Mouse (Mus musculus) heart, embryonic 10.5 days (tissue): ENCODE data around the gene Mmab. TPM values are rescaled to one million over a fixed set of nuclear protein-coding genes. Genes with fewer than 3 reads are reported as not detected.
A peak's percentile ranks its signal among the peaks of the same experiment; 100 is the strongest.

Experiments
- DNase-seq: peaks from one replicate; pipeline ENCODE4 v3.0.0-alpha.2; 2017; ENCODE audit warnings: low spot score
- H3K27ac ChIP-seq: fragments of 300-500 bp; sonication (generic); 2 replicates; pipeline ENCODE4 v1.5.1; 2016; ENCODE audit warnings: mild to moderate bottlenecking
- H3K27me3 ChIP-seq: fragments of 300-500 bp; sonication (generic); 2 replicates; pipeline ENCODE4 v1.6.1; 2016; ENCODE audit warnings: mild to moderate bottlenecking; ENCODE audit not compliant: poor library complexity, insufficient read depth, severe bottlenecking
- H3K36me3 ChIP-seq: fragments of 300-500 bp; sonication (generic); 2 replicates; pipeline ENCODE4 v1.6.1; 2016; ENCODE audit warnings: mild to moderate bottlenecking, moderate library complexity
- H3K4me1 ChIP-seq: fragments of 300-500 bp; sonication (generic); 2 replicates; pipeline ENCODE4 v1.6.1; 2016; ENCODE audit warnings: mild to moderate bottlenecking
- H3K4me3 ChIP-seq: fragments of 300-500 bp; sonication (generic); 2 replicates; pipeline ENCODE4 v1.5.1; 2016; ENCODE audit warnings: mild to moderate bottlenecking, moderate library complexity
- H3K9me3 ChIP-seq: fragments of 300-500 bp; sonication (generic); 2 replicates; pipeline ENCODE4 v1.6.1; 2016; ENCODE audit warnings: mild to moderate bottlenecking, moderate library complexity
- WGBS: fragments of 180-500 bp; shearing (Covaris S2); methylation state at CpG from one replicate; pipeline ENCODE4 v1.1.7; 2016; 5-methylcytosine and 5-hydroxymethylcytosine counted together
- polyA plus RNA-seq: library from polyadenylated mRNA; unstranded; fragments of >200 nt; fragmentation: Nextera tagmentation; extraction: Ambion mirVana; gene quantifications from 2 replicates; pipeline ENCODE4 v1.2.1, GENCODE M21; 2016

Gene Mmab
- 28.5 and 34.5 TPM in 2 replicates for polyA plus RNA-seq

DNA sequence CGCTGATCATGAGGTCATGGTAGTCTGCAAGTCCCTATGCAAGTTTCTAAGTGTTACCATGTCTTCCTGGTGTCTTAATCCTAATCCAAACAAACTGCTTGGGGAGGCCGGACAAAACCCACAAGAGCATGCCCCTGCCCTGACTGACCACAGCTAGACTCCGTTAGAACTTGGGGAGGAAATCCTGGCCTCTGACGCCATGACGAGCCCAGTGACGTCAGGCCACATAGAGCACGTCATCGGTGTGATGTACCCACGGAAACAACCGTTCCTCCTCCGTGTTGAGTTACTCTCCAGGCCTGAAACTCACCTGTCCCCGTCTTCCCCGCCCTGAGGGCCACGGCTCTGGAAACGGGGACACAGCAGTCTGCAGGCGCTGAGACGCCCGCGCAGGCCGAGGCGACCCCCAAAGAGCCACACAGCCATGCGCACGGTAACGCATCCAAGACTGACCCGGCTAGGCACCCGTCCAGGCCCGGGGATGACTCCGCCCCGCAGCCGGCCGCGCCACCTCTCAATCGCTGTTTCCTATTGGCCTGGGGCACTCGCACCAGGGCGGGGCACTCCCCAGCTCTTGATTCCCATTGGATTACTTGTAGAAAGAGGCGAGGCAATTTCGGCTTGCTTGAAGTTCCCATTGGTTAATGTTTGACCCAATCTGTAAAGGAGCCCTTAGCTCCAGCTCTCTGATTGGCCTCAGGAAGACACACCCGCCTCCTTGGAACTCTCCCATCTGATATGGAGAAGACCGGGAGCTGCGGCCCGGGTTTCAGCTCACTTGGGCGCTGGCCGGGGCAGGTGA is at the start of gene Mmab, which contains the start of gene Mvk:
Gene Mmab, minus strand, starts transcription at position 495 of the 802 bp plus-strand sequence.
Gene Mvk, plus strand, starts transcription at position 704 of the 802 bp plus-strand sequence.
- peak within 1 kb of the TSS; percentile 95 for H3K27ac ChIP-seq
- 3% methylated on average over 43 of the region's 43 CpGs for WGBS
- no peaks in the 10 kb centered on the region for H3K27me3 ChIP-seq
- DNase-seq = peak; percentile 99
- no peaks in the 10 kb centered on the region for H3K9me3 ChIP-seq
- H3K4me3 ChIP-seq = peak within 1 kb of the TSS; percentile 80
- peaks cover 33% of the 10 kb centered on the region for H3K36me3 ChIP-seq
- peaks cover 16% of the 10 kb centered on the region for H3K4me1 ChIP-seq

DNA sequence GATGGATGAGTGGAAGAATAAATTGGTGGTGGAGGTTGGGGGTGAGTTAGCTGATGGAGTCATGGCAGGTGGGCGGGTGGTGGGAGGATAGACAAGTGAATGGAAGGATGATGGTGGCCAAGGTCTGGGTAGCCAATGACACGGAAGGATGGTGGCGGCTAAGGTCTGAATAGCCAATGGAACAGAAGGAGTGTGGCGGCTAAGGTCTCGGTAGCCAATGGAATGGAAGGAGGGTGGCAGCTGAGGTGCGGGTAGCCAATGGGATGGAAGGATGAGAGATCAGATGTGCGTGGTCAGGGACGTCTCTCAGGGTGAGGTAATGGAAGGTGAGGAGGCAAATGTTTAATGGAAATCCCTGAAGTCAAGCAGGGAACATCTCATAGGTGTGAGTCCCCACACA is 46.4 kb upstream of the Mmab start:
- no peak overlapping the region for H3K27ac ChIP-seq
- H3K9me3 ChIP-seq = no peaks in the 10 kb centered on the region; the same call in 1 of the 2 replicates
- WGBS = 85% methylated on average over 8 of the region's 8 CpGs
- no peaks in the 10 kb centered on the region for H3K27me3 ChIP-seq
- no peak for DNase-seq
- H3K4me1 ChIP-seq = 0 out of 2 replicates have a peak, but pooled peaks cover 6% of the 10 kb centered on the region
- no peak overlapping the region for H3K4me3 ChIP-seq
- H3K36me3 ChIP-seq = no peaks in the 10 kb centered on the region

DNA sequence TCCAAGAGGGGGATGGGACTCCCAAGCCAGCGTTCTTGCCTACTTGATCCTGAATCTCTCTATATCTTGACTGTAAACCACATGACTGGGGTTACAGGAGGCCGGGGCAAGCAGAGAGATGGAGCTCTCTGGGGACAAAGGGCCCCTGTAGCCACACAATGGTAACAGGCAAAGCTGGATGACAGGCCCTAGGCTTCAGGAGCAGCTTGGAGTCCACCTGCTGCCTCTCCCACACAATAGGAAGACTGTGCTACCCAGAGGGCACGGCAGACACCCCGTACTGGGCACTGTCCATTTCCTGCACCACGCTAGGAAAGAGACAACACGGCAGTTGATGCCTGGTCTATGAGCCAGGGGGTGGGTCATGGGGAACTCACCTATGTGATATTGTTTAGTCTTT is 45.7 kb upstream of the Mmab start:
- WGBS = 85% methylated on average over 6 of the region's 6 CpGs
- DNase-seq = no peak
- 0 out of 2 replicates have a peak, but pooled peaks cover 6% of the 10 kb centered on the region for H3K4me1 ChIP-seq
- no peaks in the 10 kb centered on the region for H3K36me3 ChIP-seq
- no peak overlapping the region for H3K27ac ChIP-seq
- no peak overlapping the region for H3K4me3 ChIP-seq
- no peaks in the 10 kb centered on the region; the same call in 1 of the 2 replicates for H3K9me3 ChIP-seq
- H3K27me3 ChIP-seq = no peaks in the 10 kb centered on the region

DNA sequence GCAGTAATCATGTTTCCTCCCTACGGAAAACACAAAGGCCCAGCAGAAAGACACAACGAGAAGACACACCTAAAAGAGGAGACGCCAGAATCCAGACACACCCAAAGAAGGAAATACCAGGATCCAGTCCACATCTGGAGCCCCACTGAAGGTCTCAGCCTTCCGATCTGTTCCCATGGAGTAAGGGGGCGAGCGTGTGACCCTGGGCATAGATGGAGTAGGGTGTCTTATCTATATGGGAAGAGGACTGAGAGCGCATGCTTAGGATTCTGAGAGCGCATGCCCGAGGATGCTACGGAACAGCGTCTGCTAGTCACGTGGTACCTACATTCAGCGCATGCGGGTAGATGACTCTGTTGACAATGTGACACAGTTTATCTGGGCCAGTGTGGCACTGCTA is 41.8 kb upstream of the Mmab start:
- DNase-seq = no peak
- H3K4me1 ChIP-seq = 0 out of 2 replicates have a peak, but pooled peaks cover 12% of the 10 kb centered on the region
- no peaks in the 10 kb centered on the region for H3K36me3 ChIP-seq
- H3K27ac ChIP-seq = no peak overlapping the region
- no peaks in the 10 kb centered on the region for H3K9me3 ChIP-seq
- H3K4me3 ChIP-seq = no peak overlapping the region
- 73% methylated on average over 14 of the region's 14 CpGs for WGBS
- H3K27me3 ChIP-seq = no peaks in the 10 kb centered on the region

DNA sequence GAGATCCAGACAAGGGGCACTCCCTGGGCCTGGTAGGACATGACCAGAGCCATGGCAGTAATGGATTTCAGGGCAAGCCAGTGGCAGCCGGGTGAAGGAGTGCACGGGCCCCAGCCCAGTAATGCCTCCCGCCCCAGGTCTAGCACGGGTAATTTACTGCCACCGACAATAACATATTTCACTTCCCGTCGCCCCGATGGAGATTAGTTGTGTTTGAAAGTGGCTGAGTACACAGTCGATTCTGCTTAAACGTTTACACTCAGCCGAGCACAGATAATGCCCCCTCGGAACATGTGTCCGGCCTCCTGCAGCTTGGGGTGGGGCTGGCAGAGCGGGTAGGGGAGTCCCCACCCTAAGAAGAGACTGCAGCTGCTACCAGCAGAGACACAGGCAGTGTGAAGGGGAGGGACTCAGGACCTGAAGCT is 38.7 kb upstream of the Mmab start:
- peaks cover 11% of the 10 kb centered on the region; the same call in 1 of the 2 replicates for H3K27me3 ChIP-seq
- no peak overlapping the region for H3K4me3 ChIP-seq
- no peaks in the 10 kb centered on the region for H3K36me3 ChIP-seq
- no peak overlapping the region for H3K27ac ChIP-seq
- 0 out of 2 replicates have a peak, but pooled peaks cover 12% of the 10 kb centered on the region for H3K4me1 ChIP-seq
- DNase-seq = no peak
- 30% methylated on average over 14 of the region's 14 CpGs for WGBS
- H3K9me3 ChIP-seq = no peaks in the 10 kb centered on the region

DNA sequence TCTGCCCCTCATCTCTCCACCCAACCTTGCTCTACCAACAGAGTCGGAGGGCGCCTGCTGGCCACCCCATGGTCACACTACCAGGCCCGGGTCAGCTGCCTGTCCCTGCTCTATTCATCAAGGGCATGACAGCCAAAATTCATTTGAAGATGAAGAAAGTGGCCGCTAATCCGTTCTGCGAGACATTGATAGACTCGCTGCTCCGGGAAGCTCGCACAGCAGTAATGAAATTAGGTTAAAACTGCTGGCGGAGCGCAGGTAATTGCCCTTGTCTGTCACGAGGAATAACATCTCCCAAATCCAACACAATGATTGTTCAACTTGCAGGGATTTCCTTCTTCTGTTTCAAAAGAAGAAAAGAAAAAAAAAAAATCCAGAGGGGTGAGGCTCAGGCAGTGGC is 34.4 kb upstream of the Mmab start:
- Histone ChIP-seq H3K9me3 (no peaks in the 10 kb centered on the region), H3K27me3 (peaks cover 20% of the 10 kb centered on the region; the same call in 1 of the 2 replicates), H3K4me3 (no peak overlapping the region), H3K27ac (no peak overlapping the region), H3K4me1 (peaks cover 11% of the 10 kb centered on the region), H3K36me3 (no peaks in the 10 kb centered on the region)
- WGBS = 88% methylated on average over 12 of the region's 12 CpGs
- DNase-seq = no peak

DNA sequence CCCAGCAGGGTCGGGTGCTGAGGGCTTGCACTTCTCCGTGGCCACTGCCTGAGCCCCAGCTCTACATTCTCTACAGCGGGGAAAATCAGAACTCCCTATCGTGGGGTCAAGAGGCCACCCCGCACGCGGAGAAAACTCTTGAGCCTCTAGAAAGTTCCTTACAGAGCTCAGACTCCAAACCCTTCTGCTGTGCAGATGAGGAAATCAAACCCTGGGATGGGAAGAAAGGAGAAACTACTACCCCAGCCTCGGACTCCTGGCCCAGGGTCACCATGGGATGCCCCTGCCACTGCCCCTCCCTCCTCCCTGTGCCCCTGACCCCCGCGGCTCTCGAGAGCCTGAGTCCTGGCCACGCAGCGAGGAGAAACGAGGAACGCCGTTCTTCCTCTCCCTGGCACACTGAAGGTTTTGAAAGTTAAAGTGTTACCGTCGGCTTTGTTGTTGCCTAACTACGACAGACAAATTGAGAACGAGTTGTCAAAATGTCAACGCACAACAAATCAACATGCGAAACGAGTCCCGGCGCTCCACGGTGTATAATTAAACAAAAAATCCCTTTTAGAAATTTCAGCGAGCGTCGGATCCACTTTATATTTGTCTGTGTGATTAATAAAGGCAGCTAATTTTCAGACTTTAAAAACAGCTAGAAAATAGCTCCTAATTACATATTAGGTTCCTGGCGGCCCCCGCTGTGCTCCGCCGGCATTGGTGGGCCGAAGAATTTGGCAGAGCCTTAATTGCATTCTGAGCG is 31.1 kb upstream of the Mmab start:
- Histone ChIP-seq H3K4me3 (no peak overlapping the region), H3K9me3 (no peaks in the 10 kb centered on the region), H3K4me1 (peaks cover 6% of the 10 kb centered on the region), H3K36me3 (no peaks in the 10 kb centered on the region), H3K27me3 (peaks cover 29% of the 10 kb centered on the region; the same call in 1 of the 2 replicates), H3K27ac (0 out of 2 replicates have a peak overlapping the region, but pooled peaks have one; percentile 64)
- no peak for DNase-seq
- WGBS = 61% methylated on average over 35 of the region's 35 CpGs

DNA sequence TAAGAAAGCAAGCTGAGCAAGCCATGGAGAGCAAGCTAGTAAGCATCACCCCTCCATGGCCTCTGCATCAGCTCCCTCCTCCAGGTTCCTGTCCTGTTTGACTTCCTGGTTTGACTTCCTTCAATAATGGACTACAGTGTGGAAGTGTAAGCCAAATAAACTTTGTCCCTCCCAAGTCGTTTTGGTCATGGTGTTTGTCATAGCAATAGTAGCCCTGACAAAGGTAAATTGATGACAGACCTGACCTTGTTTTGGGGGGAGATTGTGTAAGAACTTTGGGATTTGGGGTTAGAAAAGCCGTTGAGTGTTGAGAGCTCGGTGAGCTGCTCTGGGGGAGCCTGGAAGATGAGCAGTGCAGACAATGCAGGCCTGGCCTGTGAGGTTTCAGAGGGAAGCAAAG is 26.5 kb upstream of the Mmab start:
- Histone ChIP-seq H3K9me3 (no peaks in the 10 kb centered on the region), H3K4me1 (peaks cover 44% of the 10 kb centered on the region), H3K27me3 (peaks cover 23% of the 10 kb centered on the region; the same call in 1 of the 2 replicates), H3K27ac (no peak overlapping the region), H3K36me3 (no peaks in the 10 kb centered on the region), H3K4me3 (no peak overlapping the region)
- 74% methylated on average over 3 of the region's 3 CpGs for WGBS
- DNase-seq = no peak

DNA sequence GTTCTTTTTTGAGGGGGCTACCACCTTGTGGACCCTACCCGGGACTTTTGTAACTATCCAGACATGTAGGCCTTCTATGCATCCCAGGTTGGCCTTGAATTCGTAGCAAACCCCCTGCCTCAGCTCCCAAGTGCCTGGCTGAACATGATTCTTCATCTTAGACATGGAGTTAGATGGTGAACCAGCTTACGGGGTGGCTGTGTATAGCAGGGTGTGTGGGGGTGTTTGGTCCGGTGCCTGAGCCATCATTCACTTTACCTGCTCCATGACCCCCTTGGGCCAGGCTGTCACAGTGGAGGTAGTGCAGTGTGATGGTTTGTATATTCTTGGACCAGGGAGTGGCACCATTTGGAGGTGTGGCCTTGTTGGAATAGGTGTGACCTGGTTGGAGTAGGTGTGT is 24.1 kb upstream of the Mmab start:
- Histone ChIP-seq H3K9me3 (no peaks in the 10 kb centered on the region), H3K27ac (peak overlapping the region; percentile 83), H3K27me3 (peaks cover 12% of the 10 kb centered on the region; the same call in 1 of the 2 replicates), H3K4me1 (peaks cover 54% of the 10 kb centered on the region), H3K36me3 (no peaks in the 10 kb centered on the region), H3K4me3 (no peak overlapping the region)
- DNase-seq = no peak
- 61% methylated on average over 4 of the region's 4 CpGs for WGBS

DNA sequence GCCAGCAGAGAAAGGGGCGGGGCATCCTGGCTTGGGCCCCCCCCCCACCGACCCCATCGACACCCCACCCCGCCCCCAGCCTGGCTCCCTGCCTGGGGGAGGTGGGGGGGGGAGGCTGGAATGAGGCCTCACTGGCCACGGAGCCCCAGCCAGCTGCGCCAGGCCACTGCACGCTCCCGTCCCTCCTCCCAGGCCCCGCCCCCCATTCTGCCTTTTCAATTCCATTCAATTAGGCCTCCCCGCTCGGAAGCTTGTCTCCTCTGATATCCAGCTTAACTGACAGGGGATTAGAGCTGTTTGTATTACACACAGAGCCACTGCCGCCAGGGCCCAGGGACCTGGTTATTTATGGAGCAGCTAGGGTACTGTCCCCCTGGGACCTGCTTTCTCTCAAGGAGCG is 23.6 kb upstream of the Mmab start:
- H3K27me3 ChIP-seq = 0 out of 2 replicates have a peak, but pooled peaks cover 6% of the 10 kb centered on the region
- WGBS = under 1% methylated on average over 11 of the region's 13 CpGs
- peak overlapping the region; percentile 83 for H3K27ac ChIP-seq
- H3K36me3 ChIP-seq = no peaks in the 10 kb centered on the region
- peaks cover 60% of the 10 kb centered on the region for H3K4me1 ChIP-seq
- peak overlapping the region; percentile 50 for H3K4me3 ChIP-seq
- peak; percentile 94 for DNase-seq
- no peaks in the 10 kb centered on the region for H3K9me3 ChIP-seq

DNA sequence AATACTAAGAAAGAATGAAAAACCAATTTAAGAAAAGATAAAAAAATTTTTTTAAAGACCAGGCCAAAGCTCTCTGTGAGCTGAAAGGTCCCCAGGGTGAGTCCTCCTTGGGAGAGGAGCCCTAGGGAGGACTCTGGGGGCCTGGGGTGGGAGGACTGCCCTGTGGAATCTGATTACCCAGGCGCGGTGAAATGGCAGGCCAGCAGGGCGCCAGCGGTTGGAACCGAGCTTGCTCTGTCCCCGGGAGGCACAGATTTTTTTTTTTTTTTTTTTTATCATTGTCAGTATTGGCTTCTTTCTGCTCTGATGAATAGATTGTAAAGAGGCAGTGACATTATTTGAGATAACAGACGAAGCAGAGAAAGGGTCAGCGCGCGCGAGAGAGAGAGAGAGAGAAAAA is 23.2 kb upstream of the Mmab start:
- DNase-seq = no peak
- Histone ChIP-seq H3K4me1 (peaks cover 64% of the 10 kb centered on the region), H3K27ac (peak overlapping the region; percentile 83), H3K36me3 (no peaks in the 10 kb centered on the region), H3K4me3 (peak overlapping the region; percentile 50), H3K27me3 (0 out of 2 replicates have a peak, but pooled peaks cover 4% of the 10 kb centered on the region), H3K9me3 (no peaks in the 10 kb centered on the region)
- 2% methylated on average over 11 of the region's 11 CpGs for WGBS

DNA sequence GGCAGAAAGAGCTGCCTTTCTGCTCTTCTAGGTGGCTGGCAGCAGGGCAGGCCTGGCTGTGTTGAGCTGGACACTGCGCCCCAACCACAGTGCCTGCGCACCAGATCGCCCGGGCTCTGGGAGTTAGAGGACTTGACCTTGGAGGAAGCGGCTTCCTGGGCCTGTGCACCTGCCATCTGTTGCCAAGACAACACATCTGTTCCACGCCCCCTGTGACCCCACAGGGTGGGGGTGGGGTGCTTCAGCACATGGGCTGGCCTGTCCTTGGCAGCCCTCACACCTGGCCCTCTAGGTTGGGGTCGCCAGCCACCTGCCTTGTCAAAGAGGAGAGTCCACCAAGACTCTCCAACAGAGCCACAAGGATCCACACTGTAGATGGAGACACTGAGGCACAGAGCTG is 21.8 kb upstream of the Mmab start:
- peak overlapping the region; percentile 83 for H3K27ac ChIP-seq
- H3K36me3 ChIP-seq = no peaks in the 10 kb centered on the region
- 72% methylated on average over 7 of the region's 7 CpGs for WGBS
- no peaks in the 10 kb centered on the region for H3K9me3 ChIP-seq
- DNase-seq = no peak
- peaks cover 74% of the 10 kb centered on the region for H3K4me1 ChIP-seq
- H3K27me3 ChIP-seq = 0 out of 2 replicates have a peak, but pooled peaks cover 4% of the 10 kb centered on the region
- H3K4me3 ChIP-seq = no peak overlapping the region

DNA sequence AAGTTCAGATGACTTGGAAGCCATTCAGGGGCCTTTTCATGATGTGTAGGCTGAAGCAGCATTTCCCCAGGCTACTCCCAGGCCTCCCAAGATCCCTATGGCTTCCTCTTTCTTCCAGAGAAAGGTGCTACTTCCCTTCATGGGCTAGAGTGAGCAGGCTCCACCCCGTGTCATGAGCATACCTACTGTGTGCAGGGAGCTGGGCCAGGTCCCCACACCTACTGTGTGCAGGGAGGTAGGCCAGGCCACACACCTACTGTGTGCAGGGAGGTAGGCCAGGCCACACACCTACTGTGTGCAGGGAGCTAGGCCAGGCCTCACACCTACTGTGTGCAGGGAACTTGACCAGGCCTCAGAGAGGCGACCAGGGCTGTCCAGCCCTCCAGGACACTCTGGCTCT is 20.7 kb upstream of the Mmab start:
- no peak overlapping the region for H3K4me3 ChIP-seq
- no peaks in the 10 kb centered on the region for H3K36me3 ChIP-seq
- no peak overlapping the region; the same call in 1 of the 2 replicates for H3K27ac ChIP-seq
- WGBS = 92% methylated on average over 2 of the region's 2 CpGs
- no peak for DNase-seq
- H3K9me3 ChIP-seq = no peaks in the 10 kb centered on the region
- H3K27me3 ChIP-seq = peaks cover 15% of the 10 kb centered on the region
- peaks cover 72% of the 10 kb centered on the region for H3K4me1 ChIP-seq
